Mouse (Mus musculus): ENCODE results near the gene Irx4.

DNA sequence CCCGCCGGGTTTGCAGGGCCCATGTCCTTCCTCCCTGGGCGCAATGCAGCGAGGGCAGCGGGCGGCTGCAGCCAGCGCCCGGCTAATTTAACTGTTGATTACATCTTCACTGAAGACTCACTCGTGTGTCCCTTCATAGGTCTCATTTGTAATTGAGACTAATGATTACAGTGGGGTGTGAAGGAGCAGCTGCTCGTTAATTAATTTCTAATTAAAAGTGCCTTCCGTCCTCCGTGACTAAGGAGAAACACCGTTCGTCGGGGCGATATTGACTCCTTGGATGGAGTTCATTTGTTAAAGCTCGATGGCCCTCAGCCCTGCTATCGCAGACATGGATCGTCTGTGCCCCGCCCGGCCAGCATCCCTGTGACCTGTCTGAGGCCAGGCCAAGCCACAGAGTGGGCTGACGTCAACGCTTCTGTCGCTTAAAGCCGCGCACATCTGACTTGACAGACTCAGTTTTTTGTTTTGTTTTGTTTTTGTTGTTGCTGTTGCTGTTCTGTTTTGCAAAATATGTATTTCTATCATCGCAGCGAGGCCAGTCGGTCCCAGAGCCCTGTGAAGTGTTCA lies 4.0 kb downstream of the Irx4 start:
- TF ChIP-seq USF1 (IDR thresholded peaks at IDR 0.05; ENCODE audit: low read depth): no peak
- TF ChIP-seq POLR2A (IDR thresholded peaks at IDR 0.05; ENCODE audit: insufficient read length, low read depth): no peak
- no peak for TF ChIP-seq SRF (IDR thresholded peaks at IDR 0.05; ENCODE audit: control insufficient read depth, insufficient read length, low read depth)
- no peak for TF ChIP-seq TCF3 (IDR thresholded peaks at IDR 0.05; ENCODE audit: insufficient read length, low read depth)
- TF ChIP-seq MYOD1 (IDR thresholded peaks at IDR 0.05; ENCODE audit: control insufficient read depth in 1 of 3, insufficient read length in 2 of 3, low read depth in 2 of 3): no peak
- no peak for TF ChIP-seq CEBPB (IDR thresholded peaks at IDR 0.05; ENCODE audit: insufficient read depth, poor library complexity, severe bottlenecking)
- TF ChIP-seq MAX (IDR thresholded peaks at IDR 0.05; ENCODE audit: low read depth): no peak
